Mouse (Mus musculus) kidney, embryonic 15.5 days (tissue): ENCODE measurements around the gene Spint4. TPM values are rescaled to one million over a fixed set of nuclear protein-coding genes. Genes with fewer than 3 reads are reported as not detected.

ENCODE experiments used
- ATAC-seq: fragments of 200-750 bp; cut with Nextera tagmentation; replicated peaks from 2 replicates; pipeline ENCODE4 v1.8.0; 2017; ENCODE audit warnings: moderate TSS enrichment; ENCODE audit not compliant: low FRiP score
- H3K27ac ChIP-seq: fragments of 300-500 bp; sonication (generic); 2 replicates; pipeline ENCODE4 v1.5.1; 2015; ENCODE audit warnings: mild to moderate bottlenecking, inconsistent platforms
- H3K27me3 ChIP-seq: fragments of 300-500 bp; sonication (generic); 2 replicates; pipeline ENCODE4 v1.6.1; 2015; ENCODE audit warnings: inconsistent platforms
- H3K36me3 ChIP-seq: fragments of 300-500 bp; sonication (generic); 2 replicates; pipeline ENCODE4 v1.6.1; 2015; ENCODE audit warnings: inconsistent platforms
- H3K4me1 ChIP-seq: fragments of 300-500 bp; sonication (generic); 2 replicates; pipeline ENCODE4 v1.6.1; 2015; ENCODE audit warnings: inconsistent platforms
- H3K4me2 ChIP-seq: fragments of 300-500 bp; sonication (generic); 2 replicates; pipeline ENCODE4 v1.6.1; 2015; ENCODE audit warnings: moderate library complexity, mild to moderate bottlenecking, inconsistent platforms
- H3K4me3 ChIP-seq: fragments of 300-500 bp; sonication (generic); replicated peaks from 2 replicates; pipeline ENCODE4 v1.5.1; 2015; ENCODE audit warnings: mild to moderate bottlenecking, inconsistent platforms
- H3K9ac ChIP-seq: fragments of 300-500 bp; sonication (generic); 2 replicates; pipeline ENCODE4 v1.6.1; 2015; ENCODE audit warnings: mild to moderate bottlenecking, inconsistent platforms
- H3K9me3 ChIP-seq: fragments of 300-500 bp; sonication (generic); replicated peaks from 2 replicates; pipeline ENCODE4 v1.6.1; 2016; ENCODE audit warnings: inconsistent platforms
- WGBS: fragments of 180-500 bp; shearing (Covaris S2); methylation state at CpG from one replicate; pipeline ENCODE4 v1.1.7; 2015; ENCODE audit warnings: mixed read lengths; 5-methylcytosine and 5-hydroxymethylcytosine counted together
- polyA plus RNA-seq: library from polyadenylated mRNA; unstranded; fragments of >200 nt; fragmentation: Nextera tagmentation; extraction: Ambion mirVana; gene quantifications from 2 replicates; pipeline ENCODE4 v1.2.1, GENCODE M21; 2015

Gene Spint4
- polyA plus RNA-seq, 1 experiment from 2014 or later: 0.65 TPM

DNA sequence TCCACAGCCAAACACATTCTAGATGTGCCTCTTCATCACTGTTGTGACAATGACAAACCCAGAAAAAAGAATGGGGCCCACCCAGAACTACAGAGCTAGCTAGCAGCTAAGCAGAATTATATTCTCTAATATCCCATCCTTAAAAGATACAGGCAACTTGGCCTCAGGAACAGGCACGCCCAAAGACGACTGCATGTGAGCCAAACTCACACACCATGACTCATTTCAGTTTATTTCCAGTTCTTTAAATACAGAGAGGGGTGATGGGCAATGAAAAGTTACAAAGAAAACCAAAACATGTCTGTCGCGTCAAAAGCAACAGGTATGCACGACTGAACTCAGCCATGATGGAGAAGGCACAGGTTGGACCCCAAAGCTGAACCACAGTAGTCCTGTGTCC, 37.1 kb downstream of the Spint4 start:
- Histone ChIP-seq H3K4me1 (no peaks in the 10 kb centered on the region), H3K27ac (no peak overlapping the region), H3K36me3 (no peaks in the 10 kb centered on the region), H3K4me3 (no peak overlapping the region), H3K4me2 (no peak overlapping the region), H3K9me3 (no peaks in the 10 kb centered on the region), H3K27me3 (no peaks in the 10 kb centered on the region), H3K9ac (no peak overlapping the region)
- no peak for ATAC-seq
- WGBS: 88% methylated on average over 5 of the region's 5 CpGs

DNA sequence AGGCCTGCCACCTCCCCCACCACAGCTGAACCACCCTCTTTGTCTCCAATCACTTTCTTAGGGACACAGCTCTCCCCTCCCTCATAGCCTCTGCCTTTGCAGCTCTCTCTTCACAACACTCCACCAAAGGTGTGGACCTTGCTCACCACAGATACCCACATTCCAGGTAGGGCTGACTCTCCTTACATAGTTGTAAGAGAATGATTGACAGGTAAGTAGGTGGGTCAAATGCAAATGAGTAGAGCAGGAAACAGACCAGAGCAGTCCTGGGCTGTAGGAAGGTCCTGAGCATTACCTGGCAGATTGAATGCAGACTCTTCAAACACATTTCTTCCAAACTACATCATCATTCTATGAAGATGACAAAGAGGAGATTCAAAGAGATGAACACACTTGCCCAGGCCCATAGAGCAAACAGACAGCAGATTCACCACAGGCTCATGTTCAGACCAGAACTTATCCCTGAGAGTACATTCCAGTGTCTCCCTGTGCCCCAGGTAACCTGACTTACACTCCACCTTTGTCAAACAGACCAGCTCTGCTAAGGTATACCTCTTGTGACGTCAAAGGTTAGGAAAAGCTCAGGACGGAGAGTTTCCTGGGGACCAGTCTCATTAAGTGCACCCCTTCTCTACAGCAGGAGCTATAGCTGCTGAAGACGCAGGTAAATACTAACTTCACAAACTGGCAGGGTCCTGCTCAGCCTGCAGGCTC, 39.2 kb downstream of the Spint4 start:
- H3K4me3 ChIP-seq: no peak overlapping the region
- H3K9me3 ChIP-seq: no peaks in the 10 kb centered on the region
- ATAC-seq: no peak
- no peaks in the 10 kb centered on the region for H3K36me3 ChIP-seq
- no peaks in the 10 kb centered on the region for H3K27me3 ChIP-seq
- no peak overlapping the region for H3K9ac ChIP-seq
- H3K4me1 ChIP-seq: no peaks in the 10 kb centered on the region
- no peak overlapping the region for H3K4me2 ChIP-seq
- no peak overlapping the region for H3K27ac ChIP-seq
- WGBS: 74% methylated on average over 3 of the region's 3 CpGs

DNA sequence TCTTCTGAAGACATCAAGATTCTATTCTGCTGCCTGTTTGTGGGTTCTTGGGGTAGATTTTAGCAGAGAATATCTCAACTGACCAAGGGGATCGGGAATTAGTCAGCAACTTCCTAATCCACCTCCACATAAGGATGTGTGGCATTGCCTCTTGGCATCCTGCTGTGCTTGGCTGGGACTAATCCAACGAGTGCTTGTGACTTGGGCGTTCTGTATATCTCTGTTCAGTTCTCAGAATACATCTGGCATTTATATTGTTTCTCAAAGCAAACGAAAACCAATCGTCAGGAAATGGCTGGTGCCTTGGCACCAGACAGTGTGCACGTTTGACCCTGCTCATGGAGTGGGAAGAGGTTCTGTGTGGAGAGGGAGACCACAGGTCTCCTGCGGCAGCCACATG, 41.6 kb downstream of the Spint4 start:
- 64% methylated on average over 7 of the region's 7 CpGs for WGBS
- no peak overlapping the region for H3K4me3 ChIP-seq
- H3K36me3 ChIP-seq: no peaks in the 10 kb centered on the region

DNA sequence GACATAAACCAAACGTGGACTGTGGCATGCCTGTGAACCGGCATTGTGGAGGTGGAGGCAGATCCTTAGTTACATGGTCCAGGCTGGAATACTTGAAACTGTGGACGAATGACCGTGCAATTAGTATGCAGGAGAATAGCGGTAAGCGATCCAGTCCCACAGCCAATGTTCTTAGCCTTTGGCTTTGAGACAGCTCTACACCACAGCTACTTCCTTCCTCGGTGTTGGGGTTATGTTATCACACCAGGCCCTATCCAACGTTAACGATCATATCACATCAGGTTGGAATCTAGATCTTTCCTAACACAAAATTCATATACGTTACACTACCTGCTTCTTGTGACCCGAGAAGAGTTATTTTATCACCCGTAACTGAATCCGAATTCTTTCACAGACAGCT, 46.7 kb downstream of the Spint4 start:
- WGBS: 67% methylated on average over 13 of the region's 13 CpGs
- no peak for ATAC-seq
- Histone ChIP-seq H3K4me2 (peak overlapping the region; percentile 66), H3K27ac (no peak overlapping the region), H3K9ac (peak overlapping the region; percentile 89), H3K4me1 (peaks cover 20% of the 10 kb centered on the region), H3K9me3 (no peaks in the 10 kb centered on the region), H3K4me3 (peak overlapping the region; percentile 85), H3K36me3 (peaks cover 28% of the 10 kb centered on the region), H3K27me3 (no peaks in the 10 kb centered on the region)

More for the DNA sequence above, 41.6 kb downstream of the Spint4 start:
- H3K4me1 ChIP-seq: peaks cover 1% of the 10 kb centered on the region
- no peak overlapping the region for H3K9ac ChIP-seq
- H3K27me3 ChIP-seq: no peaks in the 10 kb centered on the region
- H3K27ac ChIP-seq: no peak overlapping the region
- ATAC-seq: no peak
- H3K9me3 ChIP-seq: no peaks in the 10 kb centered on the region
- no peak overlapping the region for H3K4me2 ChIP-seq

DNA sequence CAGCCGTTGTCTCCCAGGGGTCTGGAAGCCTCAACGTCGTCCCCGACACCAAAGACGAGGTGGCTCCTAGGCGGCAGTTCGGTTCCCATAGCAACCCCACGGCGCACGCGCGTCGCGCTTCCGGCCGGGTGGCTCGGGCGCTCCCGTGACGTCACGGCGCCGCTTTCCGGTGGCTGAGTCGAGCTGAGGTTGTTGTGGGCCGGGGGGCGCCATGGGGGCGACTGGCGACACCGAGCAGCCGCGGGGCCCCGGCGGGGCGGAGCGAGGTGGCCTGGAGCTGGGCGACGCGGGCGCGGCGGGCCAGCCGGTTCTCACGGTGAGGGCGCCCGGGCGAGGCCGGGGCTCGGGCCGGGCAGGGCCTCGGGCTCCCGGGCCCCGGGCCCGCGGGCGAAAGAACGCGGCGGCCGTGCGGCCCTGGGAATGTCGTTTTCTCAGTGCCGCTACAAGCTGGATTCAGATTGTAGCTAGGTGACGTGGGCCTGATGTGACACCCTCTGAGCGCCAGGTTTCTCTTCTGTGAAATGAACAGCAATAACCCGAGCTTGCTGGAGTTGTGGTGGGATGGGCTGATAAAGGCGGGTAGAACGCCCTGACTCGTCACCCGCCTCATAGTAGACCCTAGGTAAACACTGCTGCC, 47.7 kb downstream of the Spint4 start, which contains the start of the genes Wfdc3 and Dnttip1:
Wfdc3 (minus strand) TSS at position 89 of the 637 bp plus-strand sequence.
Dnttip1 (plus strand) TSS at position 141 of the 637 bp plus-strand sequence.
- Histone ChIP-seq H3K4me3 (peak within 1 kb of the TSS; percentile 85), H3K9me3 (no peaks in the 10 kb centered on the region), H3K4me2 (peak within 1 kb of the TSS; percentile 66), H3K36me3 (peaks cover 37% of the 10 kb centered on the region), H3K27ac (peak within 1 kb of the TSS; percentile 73), H3K27me3 (no peaks in the 10 kb centered on the region), H3K4me1 (peaks cover 20% of the 10 kb centered on the region), H3K9ac (peak within 1 kb of the TSS; percentile 89)
- peak; percentile 93 for ATAC-seq
- WGBS: under 1% methylated on average over 70 of the region's 70 CpGs

DNA sequence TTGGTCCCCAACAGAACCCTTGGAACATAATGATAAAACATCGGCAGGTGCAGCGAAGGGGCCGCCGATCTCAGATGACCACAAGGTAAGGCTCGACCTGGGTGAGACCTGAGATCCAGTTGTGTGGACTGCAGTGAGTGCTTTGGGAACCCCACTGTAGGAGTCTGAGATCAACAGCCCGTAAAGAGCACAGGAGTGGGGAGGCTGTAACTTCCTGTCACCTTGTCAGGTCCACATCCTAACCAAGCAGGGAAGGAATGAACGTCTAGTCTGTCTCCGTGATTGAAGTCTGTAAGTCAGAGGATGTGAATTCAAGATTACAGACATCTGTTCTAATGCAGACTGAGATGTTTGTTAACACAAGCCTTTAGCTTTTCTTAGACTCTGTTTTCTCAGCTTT, 48.4 kb downstream of the Spint4 start:
- no peak overlapping the region for H3K27ac ChIP-seq
- no peak for ATAC-seq
- H3K36me3 ChIP-seq: peaks cover 45% of the 10 kb centered on the region
- peaks cover 20% of the 10 kb centered on the region for H3K4me1 ChIP-seq
- peak overlapping the region; percentile 89 for H3K9ac ChIP-seq
- peak overlapping the region; percentile 85 for H3K4me3 ChIP-seq
- H3K27me3 ChIP-seq: no peaks in the 10 kb centered on the region
- H3K9me3 ChIP-seq: no peaks in the 10 kb centered on the region
- WGBS: 42% methylated on average over 8 of the region's 8 CpGs
- peak overlapping the region; percentile 66 for H3K4me2 ChIP-seq

DNA sequence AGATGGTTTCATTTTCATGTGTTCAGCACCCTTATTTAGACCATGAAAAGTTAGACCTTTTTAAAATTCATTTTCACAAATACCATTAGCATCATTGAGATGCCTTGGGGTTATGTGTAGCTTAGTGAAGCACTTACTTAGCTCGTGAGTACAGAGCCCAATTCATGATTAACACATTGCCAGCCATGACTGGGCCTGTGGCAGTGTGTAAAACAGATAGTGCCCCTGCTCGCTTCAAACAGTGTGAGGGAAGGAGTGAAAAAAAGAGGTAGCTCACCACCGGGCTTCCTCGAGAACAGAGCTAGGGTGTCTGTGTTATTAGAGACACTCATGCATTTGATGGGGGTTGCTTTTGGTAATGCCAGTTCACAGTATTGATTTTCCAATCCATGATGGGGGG, 49.9 kb downstream of the Spint4 start:
- Histone ChIP-seq H3K36me3 (peaks cover 60% of the 10 kb centered on the region), H3K4me2 (no peak overlapping the region), H3K27me3 (no peaks in the 10 kb centered on the region), H3K9ac (no peak overlapping the region), H3K9me3 (no peaks in the 10 kb centered on the region), H3K27ac (no peak overlapping the region), H3K4me3 (no peak overlapping the region), H3K4me1 (peaks cover 20% of the 10 kb centered on the region)
- WGBS: 79% methylated on average over 4 of the region's 4 CpGs
- no peak for ATAC-seq

DNA sequence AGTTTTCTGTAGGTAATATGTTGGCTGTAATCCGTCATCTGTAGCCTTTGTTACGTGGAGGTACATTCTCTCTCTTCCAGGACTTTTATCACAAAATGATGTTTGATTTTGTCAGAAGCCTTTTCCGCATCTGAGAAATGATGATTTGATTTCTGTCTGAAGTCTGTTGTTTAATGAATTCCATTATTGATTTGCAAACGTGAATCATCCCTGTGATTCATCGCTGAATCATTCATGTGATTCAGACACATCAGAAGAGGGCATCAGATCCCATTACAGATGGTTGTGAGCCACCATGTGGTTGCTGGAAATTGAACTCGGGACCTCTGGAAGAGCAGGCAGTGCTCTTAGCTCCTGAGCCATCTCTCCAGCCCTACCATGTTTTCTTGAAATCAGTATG, 50.7 kb downstream of the Spint4 start:
- H3K36me3 ChIP-seq: peaks cover 68% of the 10 kb centered on the region
- no peak overlapping the region for H3K4me2 ChIP-seq
- H3K9me3 ChIP-seq: no peaks in the 10 kb centered on the region
- 85% methylated on average over 6 of the region's 6 CpGs for WGBS
- ATAC-seq: no peak
- no peak overlapping the region for H3K27ac ChIP-seq
- peaks cover 20% of the 10 kb centered on the region for H3K4me1 ChIP-seq
- no peak overlapping the region for H3K9ac ChIP-seq
- H3K4me3 ChIP-seq: no peak overlapping the region
- H3K27me3 ChIP-seq: no peaks in the 10 kb centered on the region

Other genes with a start within 250 kb of the Spint4 start
- gene Sys1, start 241.5 kb upstream of the Spint4 start, polyA plus RNA-seq: 59.2 and 64.2 TPM in 2 replicates
- 7.7 and 8.3 TPM in 2 replicates for gene Gm20458, start 237.5 kb upstream of the Spint4 start, polyA plus RNA-seq
- gene Trp53tg5, start 224.8 kb upstream of the Spint4 start, polyA plus RNA-seq: not detected in 2 replicates
- gene Dbndd2, start 212.4 kb upstream of the Spint4 start, polyA plus RNA-seq: 13.0 and 14.0 TPM in 2 replicates
- gene Pigt, start 201.0 kb upstream of the Spint4 start, polyA plus RNA-seq: 65.1 and 69.6 TPM in 2 replicates
- gene Wfdc2, start 136.1 kb upstream of the Spint4 start, polyA plus RNA-seq: 329 and 368 TPM in 2 replicates
- not detected in 2 replicates for gene Spint3, start 125.0 kb upstream of the Spint4 start, polyA plus RNA-seq
- gene Wfdc6a, start 113.1 kb upstream of the Spint4 start, polyA plus RNA-seq: 0.34 TPM in 1 of 2 replicates, not detected in the other
- not detected in 2 replicates for gene Eppin, start 104.9 kb upstream of the Spint4 start, polyA plus RNA-seq
- gene Wfdc6b, start 85.0 kb upstream of the Spint4 start, polyA plus RNA-seq: not detected in 2 replicates
- not detected in 2 replicates for gene Wfdc8, start 84.9 kb upstream of the Spint4 start, polyA plus RNA-seq
- gene Wfdc16, start 59.7 kb upstream of the Spint4 start, polyA plus RNA-seq: not detected in 2 replicates
- 0.41 TPM in 1 of 2 replicates, not detected in the other for gene Wfdc10, start 42.5 kb upstream of the Spint4 start, polyA plus RNA-seq
- not detected in 2 replicates for gene Wfdc9, start 41.9 kb upstream of the Spint4 start, polyA plus RNA-seq
- not detected in 2 replicates for gene Wfdc11, start 24.4 kb upstream of the Spint4 start, polyA plus RNA-seq
- 0.43 and 0.57 TPM in 2 replicates for gene Wfdc13, start 13.4 kb upstream of the Spint4 start, polyA plus RNA-seq
- gene Spint5, start 16.8 kb downstream of the Spint4 start, polyA plus RNA-seq: not detected in 2 replicates
- 1.2 and 1.3 TPM in 2 replicates for gene Wfdc3, start 47.4 kb downstream of the Spint4 start, polyA plus RNA-seq
- gene Dnttip1, start 47.5 kb downstream of the Spint4 start, polyA plus RNA-seq: 74.6 and 75.1 TPM in 2 replicates
- gene Ube2c, start 71.4 kb downstream of the Spint4 start, polyA plus RNA-seq: 517 and 530 TPM in 2 replicates
- gene Tnnc2, start 81.5 kb downstream of the Spint4 start, polyA plus RNA-seq: 40.1 and 87.2 TPM in 2 replicates
- gene Snx21, start 87.3 kb downstream of the Spint4 start, polyA plus RNA-seq: 21.5 and 24.0 TPM in 2 replicates
- gene Acot8, start 106.4 kb downstream of the Spint4 start, polyA plus RNA-seq: 20.8 and 21.2 TPM in 2 replicates
- 9.0 and 9.2 TPM in 2 replicates for gene Zswim3, start 106.6 kb downstream of the Spint4 start, polyA plus RNA-seq
- gene Zswim1, start 124.2 kb downstream of the Spint4 start, polyA plus RNA-seq: 18.4 and 19.8 TPM in 2 replicates
- gene Spata25, start 130.0 kb downstream of the Spint4 start, polyA plus RNA-seq: 0.21 TPM in 1 of 2 replicates, not detected in the other
- 160 and 170 TPM in 2 replicates for gene Ctsa, start 134.4 kb downstream of the Spint4 start, polyA plus RNA-seq
- gene Neurl2, start 135.0 kb downstream of the Spint4 start, polyA plus RNA-seq: 7.0 and 8.9 TPM in 2 replicates
- 35.6 and 38.7 TPM in 2 replicates for gene Pltp, start 159.2 kb downstream of the Spint4 start, polyA plus RNA-seq
- gene Pcif1, start 180.8 kb downstream of the Spint4 start, polyA plus RNA-seq: 73.1 and 81.1 TPM in 2 replicates
- gene Zfp335, start 213.3 kb downstream of the Spint4 start, polyA plus RNA-seq: 12.1 and 14.4 TPM in 2 replicates
- 2.6 and 41.3 TPM in 2 replicates for gene Mmp9, start 242.3 kb downstream of the Spint4 start, polyA plus RNA-seq